Mouse (Mus musculus): ENCODE measurements at regions not wholly inside any gene's neighbourhood (a gene's known extent, or its start where the extent isn't known, plus 50 kb on each side); places are given as distances from the start of the nearest gene placed in this dataset.

- TF ChIP-seq ZNF384 (IDR thresholded peaks at IDR 0.05; ENCODE audit: low read depth, low read length) (no peak), MAFK (IDR thresholded peaks at IDR 0.05; ENCODE audit: insufficient read depth, low read depth, low read length) (no peak)
These were observed 701.4 kb upstream of the Tmpo start for GRCm38 (mm10) chr10:91882481-91882880.

All from ES-E14 (cell line).